Mouse (Mus musculus) spleen, adult 2 months (tissue): ENCODE measurements around the gene Tdrd6.

Source experiments
- CTCF ChIP-seq: fragments of 200-500 bp; IDR thresholded peaks from 2 replicates; pipeline ENCODE4 v1.5.1; 2011; ENCODE audit warnings: mild to moderate bottlenecking, inconsistent platforms; ENCODE audit not compliant: insufficient read depth, insufficient read length, insufficient replicate concordance; ENCODE audit errors: extremely low read depth
- POLR2A ChIP-seq: fragments of 200-500 bp; IDR thresholded peaks from 2 replicates; pipeline ENCODE4 v1.6.1; 2011; ENCODE audit warnings: low read depth, low read length, inconsistent platforms

DNA sequence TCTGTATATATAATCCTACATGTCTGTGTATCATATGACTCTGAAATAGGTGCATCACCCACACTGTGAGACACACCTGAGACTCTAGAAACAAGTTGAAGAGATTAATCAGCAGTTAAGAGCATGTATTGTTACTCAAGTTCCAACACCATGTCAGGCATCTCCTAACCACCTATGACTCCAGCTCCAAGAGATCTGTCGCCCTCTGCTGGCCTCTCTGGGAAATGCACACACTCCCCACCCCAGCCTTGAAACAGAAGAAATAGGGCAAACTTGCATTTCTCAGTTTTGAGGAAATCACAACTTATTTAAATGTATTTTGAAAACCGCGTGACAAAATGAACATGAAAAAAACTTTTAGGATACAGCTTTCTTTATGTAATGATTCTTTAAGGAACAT is 23.4 kb downstream of the Tdrd6 start:
- TF ChIP-seq CTCF (peak; percentile 84; the same call in 1 of the 2 replicates), POLR2A (no peak)
